Mouse (Mus musculus) forebrain, embryonic 16.5 days (tissue): ENCODE results near the gene Epb41l1. TPM values are rescaled to one million over a fixed set of nuclear protein-coding genes. Genes with fewer than 3 reads are reported as not detected.
"Not testable (repeated sequence)": the region's sequence is repeated elsewhere in the genome, so short reads cannot be mapped to it uniquely, and the experiment has no call there.

ENCODE experiments used
- ATAC-seq: fragments of 200-750 bp; cut with Nextera tagmentation; 2 replicates; pipeline ENCODE4 v1.8.0; 2017; ENCODE audit warnings: mild to moderate bottlenecking, moderate library complexity
- H3K27ac ChIP-seq: fragments of 300-500 bp; sonication (generic); 2 replicates; pipeline ENCODE4 v1.5.1; 2014; ENCODE audit warnings: low read length, control low read depth
- H3K27me3 ChIP-seq: fragments of 300-500 bp; sonication (generic); replicated peaks from 2 replicates; pipeline ENCODE4 v1.6.1; 2014; ENCODE audit warnings: low read length; ENCODE audit not compliant: control insufficient read depth, insufficient read depth
- H3K36me3 ChIP-seq: fragments of 300-500 bp; sonication (generic); 2 replicates; pipeline ENCODE4 v1.6.1; 2014; ENCODE audit not compliant: control insufficient read depth, insufficient read depth
- H3K4me1 ChIP-seq: fragments of 300-500 bp; sonication (generic); replicated peaks from 2 replicates; pipeline ENCODE4 v1.6.1; 2014; ENCODE audit warnings: low read length; ENCODE audit not compliant: control insufficient read depth, insufficient read depth
- H3K4me2 ChIP-seq: fragments of 300-500 bp; sonication (generic); 2 replicates; pipeline ENCODE4 v1.6.1; 2014; ENCODE audit warnings: mild to moderate bottlenecking, low read length, control low read depth
- H3K4me3 ChIP-seq: fragments of 300-500 bp; sonication (generic); replicated peaks from 2 replicates; pipeline ENCODE4 v1.5.1; 2014; ENCODE audit warnings: mild to moderate bottlenecking, low read length, control low read depth
- H3K9ac ChIP-seq: fragments of 300-500 bp; sonication (generic); replicated peaks from 2 replicates; pipeline ENCODE4 v1.6.1; 2014; ENCODE audit warnings: low read depth, low read length, control low read depth
- H3K9me3 ChIP-seq: fragments of 300-500 bp; sonication (generic); 2 replicates; pipeline ENCODE4 v1.6.1; 2016; ENCODE audit warnings: low read length; ENCODE audit not compliant: control insufficient read depth
- WGBS: fragments of 180-500 bp; shearing (Covaris S2); extraction: QIAGEN DNeasy Blood & Tissue Kit; methylation state at CpG from one replicate; pipeline ENCODE4 v1.1.7; 2014; 5-methylcytosine and 5-hydroxymethylcytosine counted together
- polyA plus RNA-seq: library from polyadenylated mRNA; unstranded; fragments of >200 nt; fragmentation: Nextera tagmentation; extraction: Ambion mirVana; gene quantifications from 2 replicates; pipeline ENCODE4 v1.2.1, GENCODE M21; 2015

Gene Epb41l1
- polyA plus RNA-seq, 1 experiment from 2014 or later, result 15.5 TPM

GRCm38 (mm10) chr2:156497915-156498314, 77.2 kb downstream of the Epb41l1 start:
- Histone ChIP-seq H3K4me3 (no peak overlapping the region), H3K4me1 (peaks cover 6% of the 10 kb centered on the region; the same call in 1 of the 2 replicates), H3K9ac (no peak overlapping the region), H3K9me3 (no peaks in the 10 kb centered on the region), H3K27ac (no peak overlapping the region), H3K4me2 (no peak overlapping the region), H3K36me3 (peaks cover 15% of the 10 kb centered on the region), H3K27me3 (no peaks in the 10 kb centered on the region)
- whole genome bisulfite sequencing, result 43% methylated on average over 5 of the region's 5 CpGs
- peak; percentile 31; the same call in 1 of the 2 replicates for ATAC-seq

GRCm38 (mm10) chr2:156501025-156501424, 80.3 kb downstream of the Epb41l1 start:
- no peak overlapping the region for H3K9ac ChIP-seq
- ATAC-seq, result no peak
- WGBS, result 84% methylated on average over 1 of the region's 1 CpGs
- H3K4me1 ChIP-seq, result no peaks in the 10 kb centered on the region
- H3K4me3 ChIP-seq, result no peak overlapping the region
- H3K4me2 ChIP-seq, result no peak overlapping the region
- no peaks in the 10 kb centered on the region for H3K9me3 ChIP-seq
- H3K27ac ChIP-seq, result no peak overlapping the region
- H3K27me3 ChIP-seq, result no peaks in the 10 kb centered on the region
- H3K36me3 ChIP-seq, result peaks cover 9% of the 10 kb centered on the region

- 92% methylated on average over 13 of the region's 13 CpGs for WGBS
- no peak overlapping the region for H3K4me3 ChIP-seq
- H3K27ac ChIP-seq, result no peak overlapping the region
- no peak for ATAC-seq
- no peaks in the 10 kb centered on the region for H3K4me1 ChIP-seq
- no peak overlapping the region for H3K4me2 ChIP-seq
- H3K9me3 ChIP-seq, result no peaks in the 10 kb centered on the region
- H3K36me3 ChIP-seq, result peaks cover 15% of the 10 kb centered on the region
- no peaks in the 10 kb centered on the region for H3K27me3 ChIP-seq
- no peak overlapping the region for H3K9ac ChIP-seq
These were observed 84.8 kb downstream of the Epb41l1 start for GRCm38 (mm10) chr2:156505533-156505932.

GRCm38 (mm10) chr2:156512028-156512427, 91.3 kb downstream of the Epb41l1 start:
- H3K27ac ChIP-seq, result no peak overlapping the region
- H3K4me2 ChIP-seq, result no peak overlapping the region
- no peaks in the 10 kb centered on the region for H3K9me3 ChIP-seq
- no peak for ATAC-seq
- no peak overlapping the region for H3K9ac ChIP-seq
- no peaks in the 10 kb centered on the region for H3K27me3 ChIP-seq
- no peak overlapping the region for H3K4me3 ChIP-seq
- WGBS, result 77% methylated on average over 7 of the region's 7 CpGs
- no peaks in the 10 kb centered on the region for H3K4me1 ChIP-seq
- H3K36me3 ChIP-seq, result peaks cover 14% of the 10 kb centered on the region

GRCm38 (mm10) chr2:156512561-156512960, 91.9 kb downstream of the Epb41l1 start:
- H3K4me1 ChIP-seq, result no peaks in the 10 kb centered on the region
- H3K36me3 ChIP-seq, result peaks cover 12% of the 10 kb centered on the region
- no peak overlapping the region for H3K9ac ChIP-seq
- H3K27ac ChIP-seq, result no peak overlapping the region
- H3K4me3 ChIP-seq, result no peak overlapping the region
- ATAC-seq, result no peak
- no peaks in the 10 kb centered on the region for H3K9me3 ChIP-seq
- no peak overlapping the region for H3K4me2 ChIP-seq
- H3K27me3 ChIP-seq, result no peaks in the 10 kb centered on the region
- WGBS, result 59% methylated on average over 3 of the region's 6 CpGs

- H3K9ac ChIP-seq, result no peak overlapping the region
- no peak overlapping the region for H3K4me2 ChIP-seq
- 80% methylated on average over 9 of the region's 9 CpGs for WGBS
- H3K4me1 ChIP-seq, result no peaks in the 10 kb centered on the region
- no peak overlapping the region for H3K27ac ChIP-seq
- H3K27me3 ChIP-seq, result no peaks in the 10 kb centered on the region
- no peak overlapping the region for H3K4me3 ChIP-seq
- peaks cover 5% of the 10 kb centered on the region; the same call in 1 of the 2 replicates for H3K36me3 ChIP-seq
- no peaks in the 10 kb centered on the region for H3K9me3 ChIP-seq
- no peak for ATAC-seq
These were observed 94.4 kb downstream of the Epb41l1 start for GRCm38 (mm10) chr2:156515102-156515501.

- H3K4me3 ChIP-seq, result no peak overlapping the region
- no peaks in the 10 kb centered on the region for H3K9me3 ChIP-seq
- H3K27ac ChIP-seq, result no peak overlapping the region
- no peak overlapping the region for H3K4me2 ChIP-seq
- H3K9ac ChIP-seq, result no peak overlapping the region
- ATAC-seq, result peak; percentile 61
- no peaks in the 10 kb centered on the region for H3K27me3 ChIP-seq
- H3K36me3 ChIP-seq, result peaks cover 5% of the 10 kb centered on the region; the same call in 1 of the 2 replicates
- H3K4me1 ChIP-seq, result no peaks in the 10 kb centered on the region
- 26% methylated on average over 7 of the region's 7 CpGs for WGBS
These were observed 95.0 kb downstream of the Epb41l1 start for GRCm38 (mm10) chr2:156515565-156516185.

GRCm38 (mm10) chr2:156516678-156517077, 96.0 kb downstream of the Epb41l1 start:
- not testable (repeated sequence) for H3K27me3 ChIP-seq, H3K27ac ChIP-seq, H3K9ac ChIP-seq, H3K4me1 ChIP-seq, H3K4me3 ChIP-seq, H3K36me3 ChIP-seq, H3K9me3 ChIP-seq, H3K4me2 ChIP-seq
- WGBS, result 81% methylated on average over 2 of the region's 2 CpGs
- ATAC-seq, result peak; percentile 79; the same call in 1 of the 2 replicates

GRCm38 (mm10) chr2:156518306-156518705, 97.6 kb downstream of the Epb41l1 start:
- Histone ChIP-seq H3K4me2 (no peak overlapping the region), H3K4me3 (no peak overlapping the region), H3K36me3 (0 out of 2 replicates have a peak, but pooled peaks cover 5% of the 10 kb centered on the region), H3K9me3 (no peaks in the 10 kb centered on the region), H3K27me3 (no peaks in the 10 kb centered on the region), H3K9ac (no peak overlapping the region), H3K27ac (no peak overlapping the region), H3K4me1 (no peaks in the 10 kb centered on the region)
- ATAC-seq, result no peak
- WGBS, result 84% methylated on average over 6 of the region's 6 CpGs

- H3K4me1 ChIP-seq, result no peaks in the 10 kb centered on the region
- H3K4me3 ChIP-seq, result no peak overlapping the region
- no peaks in the 10 kb centered on the region for H3K9me3 ChIP-seq
- WGBS, result 72% methylated on average over 5 of the region's 5 CpGs
- H3K27me3 ChIP-seq, result no peaks in the 10 kb centered on the region
- no peak overlapping the region for H3K9ac ChIP-seq
- ATAC-seq, result no peak
- no peak overlapping the region for H3K4me2 ChIP-seq
- H3K36me3 ChIP-seq, result 0 out of 2 replicates have a peak, but pooled peaks cover 2% of the 10 kb centered on the region
- H3K27ac ChIP-seq, result no peak overlapping the region
These were observed 98.9 kb downstream of the Epb41l1 start for GRCm38 (mm10) chr2:156519584-156519983.
